Mouse (Mus musculus) gastrocnemius, postnatal 25 days (tissue): ENCODE results near the gene Synpo2. TPM values are rescaled to one million over a fixed set of nuclear protein-coding genes. Genes with fewer than 3 reads are reported as not detected.

Experiments used
- total RNA-seq, 2 experiments: library from RNA; stranded (reverse); gene quantifications; 1 replicate in 1 of 2; 2 replicates in 1 of 2; pipeline ENCODE4 v1.2.3; 2021

Synpo2 gene
- total RNA-seq, 2 experiments from 2014 or later = 225 to 248 TPM

Other genes with a start within 250 kb of the Synpo2 start
- gene Myoz2, start 201.1 kb downstream of the Synpo2 start, total RNA-seq = 100 to 1,000 TPM; 318 to 503 TPM
- 10 to 100 TPM; 12.4 to 14.1 TPM for gene Sec24d, start 31.3 kb upstream of the Synpo2 start, total RNA-seq
- 1 to 10 TPM; 5.7 to 8.3 TPM for gene Mettl14, start 150.0 kb upstream of the Synpo2 start, total RNA-seq
- gene Prss12, start 210.8 kb upstream of the Synpo2 start, total RNA-seq = 1 to 10 TPM in 1 of 2 experiments, under 1 TPM in 1; 0.84 to 1.6 TPM